Mouse (Mus musculus) gastrocnemius, adult 18-20 months (tissue): Measurements from ENCODE around the gene Arid1b. TPM values are rescaled to one million over a fixed set of nuclear protein-coding genes. Genes with fewer than 3 reads are reported as not detected.

Source experiments
- DNase-seq: peaks from one replicate; pipeline ENCODE4 v3.0.0; 2021; ENCODE audit warnings: low spot score
- total RNA-seq, 2 experiments: library from RNA; stranded (reverse); gene quantifications; 2 replicates each; pipeline ENCODE4 v1.2.3; 2021

Arid1b gene
- total RNA-seq, 2 experiments from 2014 or later: 35.4 to 37.0 TPM

- DNase-seq: peak; percentile 55
Observed at GRCm38 (mm10) chr17:4994813-4995560, 855 bp downstream of the Arid1b start.

GRCm38 (mm10) chr17:4995561-4996051 is 1.5 kb downstream of the Arid1b start:
- DNase-seq: peak; percentile 73

- DNase-seq: peak; percentile 45
Observed at GRCm38 (mm10) chr17:4996121-4996813, 2.1 kb downstream of the Arid1b start.

GRCm38 (mm10) chr17:4996814-4997549 is 2.9 kb downstream of the Arid1b start:
- DNase-seq: peak; percentile 66

- DNase-seq: no peak
Observed at GRCm38 (mm10) chr17:4997968-4998367, 3.8 kb downstream of the Arid1b start.

- DNase-seq: no peak
Observed at GRCm38 (mm10) chr17:4999256-4999655, 5.1 kb downstream of the Arid1b start.

GRCm38 (mm10) chr17:5000001-5000400 is 5.9 kb downstream of the Arid1b start:
- DNase-seq: no peak

GRCm38 (mm10) chr17:5000871-5001270 is 6.7 kb downstream of the Arid1b start:
- DNase-seq: no peak

GRCm38 (mm10) chr17:5001531-5002131 is 7.5 kb downstream of the Arid1b start:
- peak; percentile 23 for DNase-seq

- no peak for DNase-seq
Observed at GRCm38 (mm10) chr17:5002937-5003508, 8.9 kb downstream of the Arid1b start.

- peak; percentile 26 for DNase-seq
Observed at GRCm38 (mm10) chr17:5004266-5004665, 10.1 kb downstream of the Arid1b start.

- no peak for DNase-seq
Observed at GRCm38 (mm10) chr17:5004706-5005105, 10.6 kb downstream of the Arid1b start.

GRCm38 (mm10) chr17:5005285-5005684 is 11.2 kb downstream of the Arid1b start:
- no peak for DNase-seq

- DNase-seq: peak; percentile 43
Observed at GRCm38 (mm10) chr17:5007156-5007658, 13.1 kb downstream of the Arid1b start.

GRCm38 (mm10) chr17:5008236-5008635 is 14.1 kb downstream of the Arid1b start:
- no peak for DNase-seq

- no peak for DNase-seq
Observed at GRCm38 (mm10) chr17:5008761-5009160, 14.6 kb downstream of the Arid1b start.

- no peak for DNase-seq
Observed at GRCm38 (mm10) chr17:5009526-5010260, 15.6 kb downstream of the Arid1b start.

- DNase-seq: no peak
Observed at GRCm38 (mm10) chr17:5010781-5011180, 16.6 kb downstream of the Arid1b start.

GRCm38 (mm10) chr17:5012091-5012490 is 18.0 kb downstream of the Arid1b start:
- no peak for DNase-seq

- DNase-seq: no peak
Observed at GRCm38 (mm10) chr17:5012517-5012916, 18.4 kb downstream of the Arid1b start.
